Mouse (Mus musculus) leukemia stem cell, adult 10-12 weeks (primary cell): ENCODE data around the gene Crybg3. TPM values are rescaled to one million over a fixed set of nuclear protein-coding genes. Genes with fewer than 3 reads are reported as not detected.

Experiments
- polyA plus RNA-seq: library from polyadenylated mRNA; stranded (reverse); fragments of >175 nt; gene quantifications from 2 replicates; pipeline ENCODE4 v1.2.3, GENCODE M21; 2012; ENCODE audit warnings: low replicate concordance

Gene Crybg3
- polyA plus RNA-seq = 0.10 and 0.17 TPM in 2 replicates

GRCm38 (mm10) chr16:59600311-59601251, at the start of gene Crybg3:
Gene Crybg3, minus strand, starts transcription at chr16:59600979.

DNA sequence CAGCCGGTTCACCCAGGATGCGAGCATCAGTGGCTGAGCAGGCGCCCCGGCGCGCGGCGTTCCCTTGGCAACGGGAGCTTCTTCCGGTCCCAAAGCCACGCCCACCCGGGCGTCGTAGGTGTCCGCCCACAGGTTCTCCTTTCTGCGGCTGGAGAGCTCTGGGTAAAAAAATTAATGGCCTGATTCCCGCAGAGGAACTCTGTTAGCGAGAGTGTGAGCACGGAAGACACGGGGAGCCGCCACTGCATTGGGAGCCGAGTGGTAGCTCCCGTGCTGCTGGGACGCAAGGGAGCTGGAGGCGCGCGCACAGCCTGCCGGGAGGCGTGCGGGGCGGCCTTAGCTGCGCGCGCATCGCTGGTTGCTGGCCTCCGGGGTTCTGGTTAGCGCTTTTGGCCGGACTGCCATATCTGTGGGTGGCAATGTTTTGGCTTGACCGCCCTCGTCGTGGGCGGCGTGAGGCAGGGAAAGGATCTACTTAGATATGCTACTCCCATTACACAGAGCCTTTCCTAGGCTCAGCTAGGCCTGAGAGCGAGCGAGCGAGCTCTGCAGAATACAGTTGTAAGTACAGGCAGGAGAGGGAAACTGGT, 38.4 kb upstream of the Crybg3 start, which contains the start of gene Arl6:
TSS of gene Arl6 (minus strand) at position 290 of the 590 bp plus-strand sequence.

DNA sequence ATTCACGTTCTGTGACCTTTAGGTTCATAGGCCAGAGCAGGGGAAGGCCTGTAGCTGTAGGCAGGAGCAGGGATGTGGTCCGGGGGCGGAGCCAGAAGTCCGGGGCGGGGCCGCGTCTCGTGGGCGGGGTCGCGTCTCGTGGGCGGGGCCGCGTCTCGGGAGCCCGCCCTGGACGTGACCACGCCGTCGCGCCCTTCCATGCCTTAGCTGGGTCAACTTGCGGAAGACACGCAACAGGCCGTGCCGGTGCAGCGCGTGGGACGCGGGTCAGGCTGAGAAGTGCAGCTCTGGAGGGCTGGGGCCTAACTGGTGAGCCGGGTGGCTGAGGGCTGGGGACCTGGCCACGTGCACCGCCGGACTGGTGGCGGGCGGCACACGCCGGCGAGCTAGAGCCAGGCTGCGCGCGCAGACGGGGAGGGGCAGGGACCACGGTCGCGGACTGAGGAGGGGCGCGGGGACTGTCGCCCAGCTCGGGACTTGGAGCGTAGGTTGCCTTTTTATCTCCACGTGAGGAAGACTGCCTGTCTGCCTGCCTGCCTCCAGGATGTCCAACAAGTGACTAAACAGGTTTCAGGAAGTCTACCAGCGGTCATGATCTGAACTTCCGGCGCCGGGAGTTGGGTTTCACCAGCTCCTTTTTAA, 129.0 kb downstream of the Crybg3 start, which contains the start of gene Riox2:
TSS of gene Riox2 (plus strand) at position 139 of the 642 bp plus-strand sequence.

Other genes starting within 250 kb of the Crybg3 start
- gene Olfr209, start 237.0 kb downstream of the Crybg3 start, polyA plus RNA-seq = not detected in 2 replicates
- 0.09 TPM in 1 of 2 replicates, not detected in the other for gene Gabrr3, start 193.6 kb downstream of the Crybg3 start, polyA plus RNA-seq
- gene Riox2, start 129.2 kb downstream of the Crybg3 start, polyA plus RNA-seq = 2.1 and 3.5 TPM in 2 replicates
- 0.59 and 1.1 TPM in 2 replicates for gene Arl6, start 38.4 kb upstream of the Crybg3 start, polyA plus RNA-seq